Mouse (Mus musculus): ENCODE measurements around the gene Peg3.

DNA sequence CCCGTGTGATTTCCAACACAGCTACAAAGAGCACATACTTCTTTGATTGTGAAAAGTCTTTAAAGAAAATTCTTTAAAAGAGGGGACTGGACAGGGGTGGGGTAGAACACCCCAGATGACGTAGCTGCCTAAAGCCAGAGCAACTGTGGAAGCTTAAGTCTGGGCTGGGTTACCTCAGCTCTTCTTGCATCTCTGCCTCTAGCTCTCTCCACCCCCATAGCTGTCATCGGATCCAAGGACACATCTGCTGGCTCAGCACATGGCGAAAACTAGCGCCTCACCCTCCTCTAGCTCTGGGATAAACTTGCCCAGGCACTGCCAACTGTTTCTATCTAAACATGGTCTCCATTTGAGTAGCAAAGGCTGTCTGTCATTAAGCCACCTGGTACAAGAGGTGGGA lies 35.0 kb upstream of the Peg3 start:
- TF ChIP-seq EP300 (optimal IDR thresholded peaks at IDR 0.05) = no peak
- no peak for TF ChIP-seq CTCF (IDR thresholded peaks at IDR 0.05; ENCODE audit: low read depth)
